Mouse (Mus musculus) heart, adult 2 months (tissue): ENCODE results near the gene Olfr1351.

ENCODE experiments used
- CTCF ChIP-seq: fragments of 200-600 bp; IDR thresholded peaks from 2 replicates; pipeline ENCODE4 v1.8.1; 2022; ENCODE audit warnings: antibody characterized with exemption, mild to moderate bottlenecking, moderate library complexity
- EP300 ChIP-seq: fragments of 200-500 bp; IDR thresholded peaks from 2 replicates; pipeline ENCODE4 v1.6.1; 2011; ENCODE audit warnings: low read depth, low read length, control low read depth; ENCODE audit not compliant: insufficient read depth
- POLR2A ChIP-seq: fragments of 200-500 bp; IDR thresholded peaks from 2 replicates; pipeline ENCODE4 v1.6.1; 2011; ENCODE audit warnings: mild to moderate bottlenecking, low read depth, low read length, control low read depth; ENCODE audit not compliant: insufficient read depth

DNA sequence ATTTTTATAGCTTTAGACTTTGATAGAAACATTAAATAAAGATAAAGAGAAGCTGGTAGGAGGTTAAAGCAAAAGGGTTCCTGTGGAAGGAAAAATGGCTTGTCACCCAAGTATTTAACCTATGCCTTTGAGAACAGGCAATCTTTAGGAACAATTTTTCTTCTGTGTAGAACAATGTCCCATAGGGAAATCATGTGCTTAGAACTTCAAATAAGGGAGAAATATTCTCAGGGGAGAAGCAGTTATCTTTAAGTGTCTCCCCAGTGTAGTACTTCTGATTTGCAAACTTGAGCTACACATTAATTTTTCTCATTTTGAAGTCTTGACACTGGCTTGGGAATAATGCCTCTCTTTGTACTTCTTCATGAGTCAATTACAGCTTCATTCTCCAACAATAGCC lies 16.2 kb downstream of the Olfr1351 start, which contains the start of gene Olfr57:
- no peak for TF ChIP-seq CTCF
- TF ChIP-seq POLR2A, result no peak
- no peak for TF ChIP-seq EP300
